Mouse (Mus musculus): Measurements from ENCODE around the gene Agpat4.

DNA sequence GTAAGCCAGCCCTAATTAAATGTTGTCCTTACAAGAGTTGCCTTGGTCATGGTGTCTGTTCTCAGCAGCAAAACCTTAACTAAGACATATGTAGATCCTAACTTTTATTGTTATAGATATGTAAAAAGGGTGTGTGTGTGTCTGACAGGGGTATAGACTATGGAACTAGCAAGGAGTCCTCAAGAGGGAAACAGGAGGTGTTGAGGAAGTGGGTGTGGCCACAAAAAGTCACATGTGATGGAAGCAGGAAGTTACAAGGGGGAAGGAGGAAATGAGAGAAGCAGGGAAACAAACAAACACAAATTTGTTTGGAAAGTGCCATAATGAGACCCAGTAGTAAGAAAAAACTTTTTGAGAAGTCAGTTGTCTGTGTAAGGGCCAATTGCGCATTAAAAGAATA is 24.5 kb upstream of the Agpat4 start:
- TF ChIP-seq CTCF (conservative IDR thresholded peaks at IDR 0.05; ENCODE audit: insufficient read depth, insufficient read length, low read depth, low read length) (no peak), POLR2A (IDR thresholded peaks at IDR 0.05; ENCODE audit: low read depth, low read length) (no peak)

All from kidney, adult 2 months (tissue).